Mouse (Mus musculus) spleen, postnatal 0 days (tissue): Measurements from ENCODE around the gene Fbxw19. TPM values are rescaled to one million over a fixed set of nuclear protein-coding genes. Genes with fewer than 3 reads are reported as not detected.

Source experiments
- polyA plus RNA-seq: library from polyadenylated mRNA; unstranded; fragments of >200 nt; fragmentation: Nextera tagmentation; extraction: Ambion mirVana; gene quantifications from 2 replicates; pipeline ENCODE4 v1.2.1, GENCODE M21; 2015

Gene Fbxw19
- polyA plus RNA-seq = not detected in 2 replicates

GRCm38 (mm10) chr9:109495775-109496174, at the start of gene Fbxw19:
Gene Fbxw19, minus strand, starts transcription at chr9:109495875.

DNA sequence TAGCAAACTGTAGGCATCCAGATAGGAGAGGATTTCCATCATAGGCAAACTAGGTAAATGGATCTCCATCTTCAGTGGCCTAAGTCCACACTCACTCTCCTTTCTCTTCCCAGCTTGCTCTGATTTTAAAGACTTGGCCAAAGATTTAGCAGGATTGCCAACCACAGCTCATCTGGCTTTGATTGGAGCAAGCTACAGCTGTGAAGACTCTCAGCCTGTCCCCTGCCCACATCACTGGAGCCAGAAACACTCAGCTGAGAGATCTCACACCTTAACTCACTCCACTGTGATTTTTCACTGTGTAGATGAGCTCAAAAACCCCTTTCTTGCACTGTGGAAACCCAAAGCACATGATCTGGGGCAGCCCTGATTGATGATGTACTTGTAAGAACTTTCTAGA, 46.6 kb downstream of the Fbxw19 start, which contains the start of gene Fbxw16:
Fbxw16 (minus strand) TSS at position 101 of the 400 bp plus-strand sequence.

Other genes starting within 250 kb of the Fbxw19 start
- gene Fbxw14, start 208.2 kb downstream of the Fbxw19 start, polyA plus RNA-seq = not detected in 2 replicates
- not detected in 2 replicates for gene Fbxw28, start 156.2 kb downstream of the Fbxw19 start, polyA plus RNA-seq
- not detected in 2 replicates for gene Fbxw22, start 91.6 kb downstream of the Fbxw19 start, polyA plus RNA-seq
- gene Fbxw16, start 46.7 kb downstream of the Fbxw19 start, polyA plus RNA-seq = not detected in 2 replicates
- gene Fbxw15, start 72.4 kb upstream of the Fbxw19 start, polyA plus RNA-seq = not detected in 2 replicates
- not detected in 2 replicates for gene Fbxw24, start 130.2 kb upstream of the Fbxw19 start, polyA plus RNA-seq
- gene Fbxw25, start 168.8 kb upstream of the Fbxw19 start, polyA plus RNA-seq = not detected in 2 replicates
- 0.07 TPM in 1 of 2 replicates, not detected in the other for gene Fbxw18, start 206.8 kb upstream of the Fbxw19 start, polyA plus RNA-seq